Mouse (Mus musculus) limb, embryonic 14.5 days (tissue): ENCODE measurements at regions not wholly inside any gene's neighbourhood (a gene's known extent, or its start where the extent isn't known, plus 50 kb on each side); places are given as distances from the start of the nearest gene placed in this dataset.

Experiments used
- ATAC-seq: fragments of 200-750 bp; cut with Nextera tagmentation; 2 replicates; pipeline ENCODE4 v1.8.0; 2017; ENCODE audit warnings: low read depth, moderate number of reproducible peaks, moderate TSS enrichment; ENCODE audit not compliant: low FRiP score
- DNase-seq: peaks from one replicate; pipeline ENCODE4 v3.0.0-alpha.2; 2015; ENCODE audit warnings: low spot score
- H3K27ac ChIP-seq: fragments of 300-500 bp; sonication (generic); replicated peaks from 2 replicates; pipeline ENCODE4 v1.5.1; 2014; ENCODE audit warnings: low read depth, mild to moderate bottlenecking, low read length, moderate library complexity, mixed read lengths
- H3K27me3 ChIP-seq: fragments of 300-500 bp; sonication (generic); 2 replicates; pipeline ENCODE4 v1.6.1; 2014; ENCODE audit warnings: low read length, mixed read lengths; ENCODE audit not compliant: control insufficient read depth, insufficient read depth
- H3K36me3 ChIP-seq: fragments of 300-500 bp; sonication (generic); 2 replicates; pipeline ENCODE4 v1.6.1; 2014; ENCODE audit warnings: mild to moderate bottlenecking, low read length, moderate library complexity, mixed read lengths; ENCODE audit not compliant: control insufficient read depth, insufficient read depth
- H3K4me1 ChIP-seq: fragments of 300-500 bp; sonication (generic); 2 replicates; pipeline ENCODE4 v1.6.1; 2014; ENCODE audit warnings: antibody characterized with exemption, low read length, mixed read lengths; ENCODE audit not compliant: control insufficient read depth, insufficient read depth
- H3K4me2 ChIP-seq: fragments of 300-500 bp; sonication (generic); replicated peaks from 2 replicates; pipeline ENCODE4 v1.6.1; 2014; ENCODE audit warnings: low read depth, mild to moderate bottlenecking, low read length, moderate library complexity; ENCODE audit not compliant: severe bottlenecking
- H3K4me3 ChIP-seq: fragments of 300-500 bp; sonication (generic); replicated peaks from 2 replicates; pipeline ENCODE4 v1.5.1; 2014; ENCODE audit warnings: low read length
- H3K9ac ChIP-seq: fragments of 300-500 bp; sonication (generic); 2 replicates; pipeline ENCODE4 v1.6.1; 2014; ENCODE audit warnings: mild to moderate bottlenecking, low read depth, low read length, moderate library complexity; ENCODE audit not compliant: severe bottlenecking
- H3K9me3 ChIP-seq: fragments of 300-500 bp; sonication (generic); 2 replicates; pipeline ENCODE4 v1.6.1; 2016; ENCODE audit warnings: low read length; ENCODE audit not compliant: control insufficient read depth
- POLR2A ChIP-seq: fragments of 200-500 bp; IDR thresholded peaks from 2 replicates; pipeline ENCODE4 v1.8.0; 2012; ENCODE audit warnings: inconsistent platforms, mild to moderate bottlenecking, moderate library complexity, borderline replicate concordance; ENCODE audit not compliant: insufficient read depth, insufficient read length; ENCODE audit errors: extremely low read depth
- WGBS: fragments of 180-500 bp; shearing (Covaris S2); extraction: QIAGEN DNeasy Blood & Tissue Kit; methylation state at CpG from one replicate; pipeline ENCODE4 v1.1.7; 2014; 5-methylcytosine and 5-hydroxymethylcytosine counted together
- microRNA counts: library from miRNA; unstranded; fragments of <30 nt; microRNA quantifications from one replicate; lab custom pipeline; 2016
- microRNA-seq: library from miRNA; unstranded; fragments of <30 nt; microRNA quantifications from one replicate; pipeline ENCODE4, GENCODE M21; 2016

DNA sequence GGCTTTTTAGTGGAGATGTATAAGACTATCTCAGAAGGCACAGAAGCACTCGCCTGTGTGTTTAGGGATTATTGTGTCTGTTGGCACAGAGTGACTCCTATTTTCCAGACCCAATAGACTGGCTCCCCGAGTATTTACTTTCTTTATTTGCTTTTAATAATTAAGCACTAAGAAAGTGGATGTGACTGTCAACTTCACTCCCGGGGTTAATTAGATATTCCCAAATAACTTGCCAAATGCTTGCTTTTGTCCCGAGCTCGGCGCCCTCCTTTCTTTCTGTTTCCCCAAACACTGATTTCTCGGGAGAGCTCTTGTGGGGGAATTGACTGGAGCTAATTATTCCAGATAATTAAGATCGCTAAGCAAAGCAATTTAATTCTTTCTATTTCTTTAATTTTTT is 60.1 kb upstream of the Camk1g start:
- Histone ChIP-seq H3K27me3 (no peaks in the 10 kb centered on the region), H3K9me3 (no peaks in the 10 kb centered on the region), H3K4me2 (no peak overlapping the region), H3K9ac (no peak overlapping the region), H3K4me3 (no peak overlapping the region), H3K4me1 (0 out of 2 replicates have a peak, but pooled peaks cover 4% of the 10 kb centered on the region), H3K36me3 (no peaks in the 10 kb centered on the region), H3K27ac (no peak overlapping the region)
- no peak for ATAC-seq
- WGBS = 66% methylated on average over 8 of the region's 8 CpGs
- TF ChIP-seq POLR2A = no peak
- DNase-seq = no peak

- 45% methylated on average over 8 of the region's 8 CpGs for WGBS
- H3K36me3 ChIP-seq = no peaks in the 10 kb centered on the region
- no peak overlapping the region for H3K4me3 ChIP-seq
- no peak overlapping the region for H3K27ac ChIP-seq
- no peaks in the 10 kb centered on the region for H3K9me3 ChIP-seq
- TF ChIP-seq POLR2A = no peak
- H3K4me1 ChIP-seq = peaks cover 9% of the 10 kb centered on the region
- no peak overlapping the region for H3K9ac ChIP-seq
- DNase-seq (no peak), ATAC-seq (no peak)
- no peak overlapping the region for H3K4me2 ChIP-seq
- H3K27me3 ChIP-seq = no peaks in the 10 kb centered on the region
These were observed 53.6 kb upstream of the Camk1g start for GRCm38 (mm10) chr1:193423653-193424075.

- Histone ChIP-seq H3K4me3 (no peak overlapping the region), H3K36me3 (no peaks in the 10 kb centered on the region), H3K9ac (no peak overlapping the region), H3K27ac (no peak overlapping the region), H3K4me2 (no peak overlapping the region), H3K4me1 (peaks cover 9% of the 10 kb centered on the region), H3K27me3 (no peaks in the 10 kb centered on the region), H3K9me3 (no peaks in the 10 kb centered on the region)
- 50% methylated on average over 1 of the region's 1 CpGs for WGBS
- ATAC-seq (no peak), DNase-seq (no peak)
- no peak for TF ChIP-seq POLR2A
These were observed 52.8 kb upstream of the Camk1g start for GRCm38 (mm10) chr1:193422886-193423285.

- Histone ChIP-seq H3K27ac (no peak overlapping the region), H3K4me1 (peaks cover 9% of the 10 kb centered on the region), H3K4me2 (no peak overlapping the region), H3K9ac (no peak overlapping the region), H3K9me3 (no peaks in the 10 kb centered on the region), H3K27me3 (no peaks in the 10 kb centered on the region), H3K4me3 (no peak overlapping the region), H3K36me3 (no peaks in the 10 kb centered on the region)
- TF ChIP-seq POLR2A = no peak
- ATAC-seq (no peak), DNase-seq (no peak)
- WGBS = 87% methylated on average over 1 of the region's 1 CpGs
These were observed 51.7 kb upstream of the Camk1g start for GRCm38 (mm10) chr1:193421820-193422219.

DNA sequence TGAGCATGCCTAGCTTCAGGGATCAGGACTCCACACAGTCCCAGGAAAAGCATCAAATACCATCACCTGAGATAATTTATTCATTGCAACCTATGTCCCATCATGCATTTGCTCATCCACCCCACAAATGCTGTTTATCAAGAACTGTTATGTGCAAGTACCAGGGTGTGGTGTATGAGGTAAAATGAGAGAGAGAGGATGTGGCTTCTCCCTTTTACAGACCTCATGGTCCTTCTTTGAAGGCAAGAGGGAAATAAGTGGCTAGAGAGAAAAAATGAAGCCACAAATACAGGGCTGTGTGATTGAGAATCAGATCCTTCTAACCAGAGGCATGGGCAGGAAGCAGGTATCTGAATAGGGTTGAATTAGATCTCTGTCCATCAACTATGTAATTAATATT is 51.3 kb upstream of the Camk1g start:
- Histone ChIP-seq H3K9ac (no peak overlapping the region), H3K27ac (no peak overlapping the region), H3K4me1 (peaks cover 9% of the 10 kb centered on the region), H3K4me3 (no peak overlapping the region), H3K9me3 (no peaks in the 10 kb centered on the region), H3K27me3 (no peaks in the 10 kb centered on the region), H3K36me3 (no peaks in the 10 kb centered on the region), H3K4me2 (no peak overlapping the region)
- ATAC-seq (no peak), DNase-seq (no peak)
- no peak for TF ChIP-seq POLR2A

MicroRNAs in the stretch of these regions (microRNA counts, 519-probe panel; counts per million panel counts)
- 5,609 counts per million, percentile 99 among the panel's probes with 10 or more counts for microRNA mmu-miR-205 (lab: Ali Mortazavi, UCI)

Small RNA genes in the stretch of these regions (microRNA-seq; reads per million reads assigned to microRNA genes)
- 14,227 reads per million, percentile 96 among the genes with 10 or more reads in this experiment for gene Mir205
